Mouse (Mus musculus) thymus, adult 18-20 months (tissue): ENCODE results near the gene Oprl1.

ENCODE experiments used
- DNase-seq, 2 experiments: peaks; one replicate each; pipeline ENCODE4 v3.0.0; 2022; ENCODE audit warnings: mixed read lengths in 2 of 2

Oprl1 gene

GRCm38 (mm10) chr2:181766672-181767557 is 52.1 kb downstream of the Oprl1 start:
- no peak for DNase-seq

GRCm38 (mm10) chr2:181768451-181768850 is 53.6 kb downstream of the Oprl1 start:
- no peak for DNase-seq

DNA sequence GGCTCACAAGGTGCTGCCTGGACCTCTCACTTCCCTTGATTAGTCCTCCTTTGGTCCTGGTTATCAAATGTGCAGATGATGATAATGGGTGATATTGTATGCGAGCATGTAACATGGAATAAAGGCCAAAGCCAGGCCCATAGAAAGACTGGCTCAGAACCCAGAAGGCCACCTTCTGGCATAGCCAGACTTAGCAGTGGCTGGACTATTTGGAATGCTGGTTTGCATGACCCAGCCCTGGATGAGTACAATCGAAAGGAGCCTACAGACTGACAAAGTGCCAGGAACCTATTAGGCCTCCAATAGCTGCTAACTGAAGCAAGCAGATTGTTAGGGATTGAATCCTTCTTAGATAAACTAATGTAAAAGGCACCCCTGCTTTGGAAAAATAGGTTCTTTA is 54.6 kb downstream of the Oprl1 start:
- no peak for DNase-seq
